Mouse (Mus musculus) natural killer cell, adult 2 months (primary cell): ENCODE results near the gene Prickle1.
A peak's percentile ranks its signal among the peaks of the same experiment; 100 is the strongest.

Source experiments
- DNase-seq, 2 experiments: peaks; one replicate each; pipeline ENCODE4 v3.0.0; 2022; ENCODE audit warnings: low spot score in 2 of 2

The Prickle1 gene

GRCm38 (mm10) chr15:93595746-93596145 lies at the start of gene Prickle1:
TSS of gene Prickle1 (minus strand) at chr15:93595891.
- DNase-seq = peak; percentile 0 to 31

- no peak for DNase-seq
Observed at GRCm38 (mm10) chr15:93640221-93640620, 44.5 kb upstream of the Prickle1 start.

GRCm38 (mm10) chr15:93636976-93637375 lies 41.3 kb upstream of the Prickle1 start:
- no peak for DNase-seq

- DNase-seq = no peak
Observed at GRCm38 (mm10) chr15:93635603-93636002, 39.9 kb upstream of the Prickle1 start.

DNA sequence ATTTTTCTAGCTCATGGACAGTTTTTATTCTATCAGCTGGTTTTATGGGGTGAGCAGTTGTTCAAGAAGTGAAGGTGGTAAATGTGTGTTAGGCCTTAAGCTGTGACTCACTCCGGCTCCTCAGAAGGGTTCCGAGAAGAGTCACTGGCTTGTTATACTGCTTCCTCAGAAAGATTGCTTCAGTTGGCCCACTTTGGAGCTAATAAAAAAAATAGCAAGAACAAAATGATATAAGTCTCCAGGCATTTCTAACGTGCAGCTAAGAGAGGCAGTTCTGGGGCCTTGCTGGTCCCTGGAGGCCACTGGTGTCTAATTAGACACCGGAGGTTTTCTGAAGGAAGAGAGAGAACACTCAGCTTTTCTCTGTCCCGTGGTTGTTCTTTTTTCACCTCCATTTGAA lies 38.8 kb upstream of the Prickle1 start:
- DNase-seq = no peak

DNA sequence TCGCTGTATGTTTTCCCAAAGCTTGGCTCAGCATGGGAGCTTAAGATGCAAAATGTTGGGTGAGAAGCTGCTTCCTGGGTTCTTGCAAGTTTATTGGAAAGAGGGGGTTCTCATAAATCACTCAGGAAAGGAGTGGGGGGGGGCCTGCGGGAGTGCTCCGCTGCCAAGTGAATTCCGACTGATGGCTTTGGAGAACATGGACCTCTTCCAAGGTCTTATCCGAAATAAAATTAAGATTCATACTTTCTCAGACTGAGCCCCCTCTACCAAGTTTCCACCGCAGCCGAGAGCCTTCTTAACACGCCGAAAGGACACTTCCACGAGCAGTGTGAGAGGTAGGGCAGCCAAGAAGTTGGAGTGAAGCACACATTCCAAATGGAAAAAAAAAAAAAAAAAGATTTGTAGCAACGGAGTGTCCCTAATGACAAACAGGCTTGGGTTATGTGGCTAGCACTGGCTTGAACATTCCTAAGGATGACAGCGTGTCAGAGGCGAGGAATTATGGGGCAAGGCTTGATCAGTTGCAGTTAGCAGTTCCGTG lies 34.4 kb upstream of the Prickle1 start:
- no peak for DNase-seq

DNA sequence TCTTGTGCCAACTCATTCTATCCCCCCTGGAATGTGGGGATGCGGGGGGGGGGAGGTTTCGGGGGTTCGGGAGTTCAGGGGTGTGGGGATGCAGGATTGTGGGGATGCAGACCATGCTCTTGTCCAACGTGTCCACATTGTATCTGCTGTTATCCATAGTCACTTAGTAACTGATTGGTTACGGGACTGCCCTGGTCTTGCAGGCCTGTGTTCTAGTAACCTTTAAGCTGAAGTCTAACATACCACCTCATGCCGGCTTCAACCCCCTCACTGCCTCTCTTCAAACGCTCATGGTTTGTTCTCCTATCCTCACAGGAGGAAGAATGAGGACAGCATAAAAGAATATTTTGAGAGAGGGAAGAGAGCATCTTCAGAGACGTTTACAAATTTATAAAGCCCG lies 33.5 kb upstream of the Prickle1 start:
- no peak for DNase-seq

DNA sequence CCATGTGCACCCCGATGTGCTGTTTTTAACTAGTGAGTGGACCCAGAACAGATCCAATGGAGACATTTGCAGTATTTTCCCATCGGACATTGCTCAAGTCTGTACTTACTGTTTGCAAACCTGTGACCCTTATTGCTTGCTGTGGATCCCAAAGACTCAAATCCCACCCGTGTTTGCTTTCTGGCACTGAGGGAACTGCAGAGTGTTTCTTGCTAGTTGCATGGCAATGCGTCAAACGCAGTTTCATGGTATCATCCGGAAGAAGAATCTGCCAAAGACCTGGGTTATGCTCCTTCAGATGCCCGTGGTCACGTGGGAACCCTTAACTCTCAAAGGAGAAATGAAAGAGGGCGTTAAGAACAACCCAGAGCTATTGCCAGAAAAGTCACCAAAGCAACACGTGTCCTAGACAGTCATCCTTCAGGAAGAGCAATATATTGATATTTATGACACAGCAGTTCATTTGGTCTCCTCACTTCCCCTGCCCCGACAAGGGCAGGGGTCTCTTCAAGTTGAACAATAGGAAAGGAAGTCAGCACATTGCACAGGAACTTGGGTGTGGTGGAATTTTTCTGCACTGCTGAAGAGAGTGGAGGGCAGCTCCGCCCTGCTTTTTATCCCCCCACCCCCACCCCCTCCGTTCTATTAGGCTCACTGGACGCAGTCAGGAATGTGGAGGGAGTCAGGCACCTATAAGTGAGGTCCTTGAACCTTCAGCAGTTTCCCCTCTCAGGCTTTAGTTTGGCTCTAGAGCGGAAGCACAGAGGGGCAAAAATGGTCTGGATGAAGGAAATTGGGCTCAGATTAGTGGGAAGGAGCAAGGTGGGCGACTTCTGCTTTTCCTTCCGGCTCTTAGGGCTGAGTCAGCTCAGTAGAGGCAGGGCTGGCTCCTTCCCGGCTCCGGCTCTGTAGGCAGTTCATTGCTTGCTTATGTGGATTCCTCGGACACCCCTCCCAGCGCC lies 32.4 kb upstream of the Prickle1 start:
- DNase-seq = no peak

DNA sequence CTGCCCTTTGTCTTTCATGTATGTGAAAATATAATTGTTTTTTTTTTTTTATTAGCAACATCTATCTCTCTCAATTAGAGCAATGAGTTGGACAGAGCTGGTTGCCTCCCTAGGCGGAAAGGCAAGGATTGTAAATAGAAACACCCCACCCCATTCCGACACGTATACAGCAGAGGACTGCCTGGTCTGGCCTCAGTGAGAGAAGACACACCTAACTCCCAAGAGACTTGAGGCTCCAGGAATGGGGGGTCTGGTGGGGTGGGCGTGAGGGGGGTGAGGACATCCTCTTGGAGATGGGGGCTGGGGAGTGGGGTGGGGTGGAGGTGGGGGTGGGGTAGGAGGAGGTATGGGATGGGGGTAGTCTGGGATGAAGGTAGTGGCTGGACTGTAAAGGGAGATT lies 23.9 kb upstream of the Prickle1 start:
- no peak for DNase-seq

DNA sequence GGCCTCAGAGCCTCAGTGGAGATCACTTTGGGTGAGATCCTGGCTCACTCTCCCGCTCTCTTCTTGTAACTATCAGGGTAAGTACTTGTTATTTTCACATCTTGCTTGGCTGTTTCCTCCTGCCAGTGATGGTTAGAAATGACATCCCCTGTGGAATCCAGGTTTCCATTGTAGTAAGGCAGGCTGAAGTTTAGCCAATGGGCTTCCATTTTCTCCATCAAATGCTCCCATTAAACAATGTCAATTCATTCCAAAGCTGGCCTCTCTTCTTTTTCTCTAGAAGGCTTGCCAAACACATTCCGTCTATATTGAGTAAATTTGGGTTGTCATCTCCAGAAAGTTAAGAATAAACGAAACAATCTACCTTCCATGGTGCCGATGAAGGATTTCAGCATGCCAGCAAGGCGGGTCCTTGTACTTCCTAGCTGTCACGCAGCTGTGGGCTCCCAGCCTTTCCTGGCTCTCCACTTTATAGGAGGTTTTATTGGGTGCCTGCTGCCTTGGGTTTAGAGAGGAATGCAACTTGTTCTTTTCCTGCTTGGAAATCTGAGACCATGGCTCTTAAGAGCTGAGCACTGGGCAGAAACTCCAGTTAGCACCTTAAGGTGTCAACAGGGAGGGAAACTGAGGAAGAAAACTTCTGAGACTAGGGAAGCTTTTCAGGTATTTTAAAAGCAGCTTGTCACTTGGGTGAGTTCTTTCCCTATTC lies 22.9 kb upstream of the Prickle1 start:
- DNase-seq = no peak

DNA sequence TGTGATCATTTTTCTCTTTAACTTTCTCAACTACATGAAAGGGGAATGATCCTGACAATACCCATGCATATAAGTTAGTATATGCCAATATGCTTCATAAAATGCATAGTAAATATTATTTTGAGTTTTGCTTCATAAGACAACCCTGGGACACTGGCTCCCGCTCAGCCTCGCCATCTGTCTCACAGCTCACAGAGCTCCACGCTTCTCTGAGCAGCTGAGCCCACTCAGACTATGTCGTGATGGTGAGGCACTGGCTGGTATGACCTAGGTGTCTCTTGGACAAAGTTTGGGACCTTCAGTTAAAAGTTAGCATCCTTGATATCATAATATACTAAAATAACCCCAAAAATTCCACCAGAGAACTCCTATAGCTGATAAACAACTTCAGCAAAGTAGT lies 20.6 kb upstream of the Prickle1 start:
- DNase-seq = no peak

DNA sequence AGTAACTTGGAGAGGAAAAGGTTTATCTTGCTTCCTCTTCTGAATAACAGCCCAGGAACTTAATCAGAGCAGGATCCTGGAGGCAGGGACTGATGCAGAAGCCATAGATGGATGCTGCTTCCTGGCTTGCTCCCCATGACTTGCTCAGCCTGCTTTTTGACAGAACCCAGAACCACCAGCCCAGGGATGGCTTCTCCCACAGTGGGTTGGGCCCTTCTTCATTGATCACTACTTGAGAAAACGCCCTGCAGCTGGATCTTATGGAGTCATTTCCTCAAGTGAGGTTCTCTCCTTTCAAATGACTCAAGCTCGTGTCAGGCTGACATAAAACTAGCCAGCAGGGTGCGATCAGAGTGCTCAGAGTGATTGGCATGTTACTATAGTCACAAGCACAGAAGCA lies 19.3 kb upstream of the Prickle1 start:
- no peak for DNase-seq

DNA sequence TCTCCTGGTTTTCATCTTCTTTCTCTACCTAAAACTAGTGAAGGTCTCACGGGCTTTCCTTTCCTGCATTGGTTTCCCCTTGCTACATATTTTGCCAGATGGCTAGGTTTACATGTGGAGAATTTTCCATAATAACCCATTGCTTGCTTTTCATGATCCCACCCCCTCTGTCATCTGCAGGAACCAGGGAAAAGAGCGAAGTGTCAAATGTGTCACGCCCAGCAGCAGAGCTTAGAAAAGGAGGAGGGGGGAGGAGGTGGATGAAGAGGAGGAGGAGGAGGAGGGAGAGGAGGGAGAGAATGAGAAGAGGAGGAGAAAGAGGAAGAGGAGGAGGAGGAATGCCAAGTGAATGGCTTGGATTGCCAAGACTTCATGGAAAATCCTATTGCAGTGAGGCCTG lies 17.9 kb upstream of the Prickle1 start:
- no peak for DNase-seq

GRCm38 (mm10) chr15:93611536-93612300 lies 16.0 kb upstream of the Prickle1 start:
- no peak for DNase-seq

DNA sequence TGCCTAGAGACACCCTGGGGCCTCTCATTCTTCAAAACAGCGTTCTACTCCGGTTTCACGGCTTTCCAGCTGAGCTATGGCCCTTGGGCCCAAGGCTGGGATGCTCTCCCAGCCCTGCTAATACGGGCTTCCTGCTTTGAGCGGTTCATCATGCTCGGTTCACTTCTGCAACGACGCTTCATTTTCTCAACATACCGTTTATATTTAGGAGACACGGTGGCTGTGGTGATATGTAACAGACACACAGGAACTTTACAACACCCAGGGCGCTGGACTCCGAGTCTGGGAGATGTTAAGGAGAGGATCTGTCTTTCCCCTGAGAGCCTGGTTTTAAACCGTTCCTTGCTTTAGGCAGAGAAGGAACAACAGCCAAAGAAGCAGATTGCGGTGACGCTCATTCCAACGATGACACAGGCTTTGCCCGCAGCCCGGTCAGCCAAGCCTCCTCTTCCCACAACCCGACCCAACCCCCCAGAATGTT lies 15.1 kb upstream of the Prickle1 start:
- DNase-seq = no peak

DNA sequence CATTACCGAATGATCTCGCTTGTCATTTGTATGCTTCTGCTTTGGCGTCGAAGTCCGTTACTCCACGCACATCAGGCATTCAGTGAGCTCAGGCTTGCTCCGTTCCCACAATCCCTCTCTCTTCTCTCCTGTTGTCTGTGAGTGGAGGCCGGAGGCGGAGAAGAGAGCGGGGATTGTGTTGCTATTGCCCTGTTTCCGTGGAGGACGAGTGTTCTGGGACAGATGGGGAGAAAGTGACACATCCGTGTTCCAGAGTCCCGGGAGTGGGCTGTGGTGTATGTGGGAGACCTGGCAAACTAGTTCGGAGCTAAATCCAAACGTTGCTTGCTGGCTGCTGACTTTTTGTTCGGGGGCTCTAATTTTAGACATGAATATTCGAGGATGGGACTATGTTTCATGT lies 14.6 kb upstream of the Prickle1 start:
- DNase-seq = no peak

DNA sequence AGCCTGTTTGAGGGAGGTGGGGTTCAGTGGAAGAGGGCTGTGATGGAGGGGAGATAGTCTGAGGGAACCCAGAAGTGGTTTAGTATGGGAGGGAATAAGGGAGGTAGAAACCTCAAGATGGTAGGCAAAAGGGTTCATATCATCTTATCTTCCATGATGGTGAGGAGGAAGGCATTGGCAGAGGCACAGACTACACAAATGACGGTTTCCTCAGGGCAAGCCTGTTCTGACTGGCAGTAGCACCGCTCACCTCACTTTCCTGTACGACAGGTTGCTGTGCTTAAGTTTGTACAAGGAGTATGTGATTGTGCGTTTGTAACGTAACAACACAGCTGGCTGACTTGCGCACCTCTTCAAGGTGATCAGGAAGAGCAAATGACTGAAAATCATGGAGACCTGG lies 7.2 kb upstream of the Prickle1 start:
- DNase-seq = no peak

DNA sequence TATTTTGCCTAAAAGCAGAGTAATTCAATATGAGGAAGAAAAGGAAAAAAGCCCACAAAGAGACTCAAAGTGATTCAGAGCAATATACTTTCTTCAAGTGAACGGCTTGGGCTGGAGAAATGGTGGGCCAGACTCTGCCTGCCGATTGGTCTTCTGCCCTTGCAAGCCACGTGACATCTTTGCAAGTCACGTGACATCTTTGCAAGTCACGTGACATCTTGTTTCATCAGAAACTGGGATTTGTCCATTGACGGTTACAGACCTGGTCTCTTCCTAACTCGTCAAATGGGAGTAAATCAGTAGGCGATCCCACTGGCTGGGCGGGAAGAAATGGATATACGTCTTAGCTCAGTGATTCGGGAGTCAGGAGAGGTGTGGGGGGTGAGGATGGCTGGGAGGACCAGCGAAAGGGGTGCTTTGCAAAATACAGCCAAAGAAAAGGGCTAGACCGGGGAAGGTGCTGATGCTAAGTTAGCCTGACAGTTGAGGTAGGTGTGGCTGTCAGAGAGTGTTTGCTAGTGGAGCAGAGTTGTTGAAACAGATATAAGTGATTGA lies 5.8 kb upstream of the Prickle1 start:
- no peak for DNase-seq

GRCm38 (mm10) chr15:93596991-93597390 lies 1.3 kb upstream of the Prickle1 start:
- no peak for DNase-seq

GRCm38 (mm10) chr15:93596285-93596684 lies 594 bp upstream of the Prickle1 start:
- DNase-seq = peak; percentile 0 to 2

- DNase-seq = peak in 1 of 2 experiments; percentile 1
Observed at GRCm38 (mm10) chr15:93594888-93595698, 598 bp downstream of the Prickle1 start.
